Mouse (Mus musculus): Measurements from ENCODE around the gene Prdx4.

GRCm38 (mm10) chrX:155375458-155375857 is 34.9 kb upstream of the Prdx4 start:
- TF ChIP-seq POLR2A (IDR thresholded peaks at IDR 0.05; ENCODE audit: low read depth, low read length) (no peak), CTCF (IDR thresholded peaks at IDR 0.05; ENCODE audit: extremely low read depth, insufficient read length, insufficient replicate concordance, low read depth, low read length) (no peak)
